Mouse (Mus musculus) gastrocnemius, postnatal 25 days (tissue): ENCODE measurements around the gene 2010003K11Rik. TPM values are rescaled to one million over a fixed set of nuclear protein-coding genes. Genes with fewer than 3 reads are reported as not detected.

Experiments
- DNase-seq: peaks from one replicate; pipeline ENCODE4 v3.0.0; 2022
- total RNA-seq, 2 experiments: library from RNA; stranded (reverse); gene quantifications; 1 replicate in 1 of 2; 2 replicates in 1 of 2; pipeline ENCODE4 v1.2.3; 2021

2010003K11Rik gene
- total RNA-seq, 2 experiments from 2014 or later: 0.99 TPM; not detected in 1

GRCm38 (mm10) chr19:4497263-4497973, 965 bp downstream of the 2010003K11Rik start:
- DNase-seq: peak; percentile 38

- no peak for DNase-seq
Measured at GRCm38 (mm10) chr19:4496535-4497262, 1.7 kb downstream of the 2010003K11Rik start.

GRCm38 (mm10) chr19:4495814-4496213, 2.6 kb downstream of the 2010003K11Rik start:
- no peak for DNase-seq

- DNase-seq: no peak
Measured at GRCm38 (mm10) chr19:4494707-4495106, 3.7 kb downstream of the 2010003K11Rik start.

GRCm38 (mm10) chr19:4492526-4493296, 5.7 kb downstream of the 2010003K11Rik start:
- DNase-seq: peak; percentile 92

GRCm38 (mm10) chr19:4491080-4491695, 7.2 kb downstream of the 2010003K11Rik start:
- no peak for DNase-seq

GRCm38 (mm10) chr19:4487877-4488276, 10.5 kb downstream of the 2010003K11Rik start:
- DNase-seq: no peak

GRCm38 (mm10) chr19:4485006-4485405, 13.4 kb downstream of the 2010003K11Rik start:
- DNase-seq: no peak

- no peak for DNase-seq
Measured at GRCm38 (mm10) chr19:4482111-4482859, 16.1 kb downstream of the 2010003K11Rik start.

GRCm38 (mm10) chr19:4481326-4481725, 17.1 kb downstream of the 2010003K11Rik start:
- DNase-seq: no peak

- DNase-seq: no peak
Measured at GRCm38 (mm10) chr19:4480041-4480440, 18.3 kb downstream of the 2010003K11Rik start.

- no peak for DNase-seq
Measured at GRCm38 (mm10) chr19:4478190-4478516, 20.2 kb downstream of the 2010003K11Rik start.

- DNase-seq: peak; percentile 28
Measured at GRCm38 (mm10) chr19:4477345-4478189, 20.8 kb downstream of the 2010003K11Rik start, which contains the start of gene Syt12. Gene Syt12 (minus strand): TSS chr19:4477447.

- peak; percentile 40 for DNase-seq
Measured at GRCm38 (mm10) chr19:4476601-4477257, 21.7 kb downstream of the 2010003K11Rik start.

- no peak for DNase-seq
Measured at GRCm38 (mm10) chr19:4475224-4475925, 23.0 kb downstream of the 2010003K11Rik start.

- DNase-seq: peak; percentile 17
Measured at GRCm38 (mm10) chr19:4474739-4475138, 23.6 kb downstream of the 2010003K11Rik start.

GRCm38 (mm10) chr19:4473549-4473948, 24.8 kb downstream of the 2010003K11Rik start:
- DNase-seq: no peak

GRCm38 (mm10) chr19:4468363-4468762, 30.0 kb downstream of the 2010003K11Rik start:
- DNase-seq: no peak

GRCm38 (mm10) chr19:4464666-4465065, 33.7 kb downstream of the 2010003K11Rik start:
- DNase-seq: no peak
